Mouse (Mus musculus) sigmoid colon, adult 10 weeks (tissue): ENCODE results near the gene 3110001I22Rik. TPM values are rescaled to one million over a fixed set of nuclear protein-coding genes. Genes with fewer than 3 reads are reported as not detected.

ENCODE experiments used
- polyA plus RNA-seq: library from polyadenylated mRNA; stranded (reverse); fragments of 350-450 nt; fragmentation: Illumina TruSeq; extraction: RNeasy Lipid Tissue Mini Kit (QIAGEN cat#74804); gene quantifications from one replicate; pipeline ENCODE4 v1.2.3, GENCODE M21; 2014; ENCODE audit warnings: low read depth, low replicate concordance

The 3110001I22Rik gene
- polyA plus RNA-seq: 28.2 TPM

GRCm38 (mm10) chr16:13671685-13672385, at the start of gene 3110001I22Rik, which contains the start of gene Bfar:
Gene 3110001I22Rik (plus strand): TSS chr16:13671929.
Gene Bfar (plus strand): TSS chr16:13671858.

DNA sequence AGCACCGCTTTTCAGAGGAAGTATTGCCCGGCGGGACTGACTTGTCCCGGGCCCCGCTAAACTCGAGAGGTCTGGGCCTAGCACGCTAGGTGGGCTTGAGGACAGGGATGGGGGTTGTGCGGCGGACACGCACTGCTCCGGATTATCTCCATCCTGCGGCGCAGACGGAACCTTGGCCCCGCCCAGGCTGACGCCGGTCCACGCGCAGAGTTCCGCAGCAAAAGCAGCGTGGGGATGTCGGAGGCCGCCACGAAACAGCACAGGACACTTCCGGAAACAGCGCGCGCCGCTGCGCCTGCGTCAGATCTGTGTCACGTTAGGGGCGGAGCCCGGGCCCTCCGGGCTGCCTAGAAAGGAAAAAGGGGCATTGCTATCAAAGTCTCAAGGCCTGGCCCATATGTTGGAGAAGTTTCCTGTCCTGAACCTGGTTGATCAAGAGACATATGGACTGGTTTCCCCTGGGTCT, 3.8 kb upstream of the 3110001I22Rik start, which contains the start of gene Parn:
TSS of gene Parn (minus strand) at position 293 of the 466 bp plus-strand sequence.

Other genes with a start within 250 kb of the 3110001I22Rik start
- 27.5 TPM for gene Parn, start 3.8 kb upstream of the 3110001I22Rik start, polyA plus RNA-seq
- gene Bfar, start 71 bp upstream of the 3110001I22Rik start, polyA plus RNA-seq: 108 TPM
- gene Pla2g10, start 59.1 kb downstream of the 3110001I22Rik start, polyA plus RNA-seq: 27.3 TPM
- 27.5 TPM for gene Rrn3, start 108.8 kb downstream of the 3110001I22Rik start, polyA plus RNA-seq
- gene Ntan1, start 146.9 kb downstream of the 3110001I22Rik start, polyA plus RNA-seq: 68.7 TPM
- gene Pdxdc1, start 231.2 kb downstream of the 3110001I22Rik start, polyA plus RNA-seq: 629 TPM
- gene Mpv17l, start 231.2 kb downstream of the 3110001I22Rik start, polyA plus RNA-seq: 21.9 TPM